Mouse (Mus musculus): ENCODE results near the gene Gm9736. TPM values are rescaled to one million over a fixed set of nuclear protein-coding genes. Genes with fewer than 3 reads are reported as not detected.
"Not testable (repeated sequence)": the region's sequence is repeated elsewhere in the genome, so short reads cannot be mapped to it uniquely, and the experiment has no call there.

Gene Gm9736
- total RNA-seq, 1 experiment from 2014 or later = not detected

DNA sequence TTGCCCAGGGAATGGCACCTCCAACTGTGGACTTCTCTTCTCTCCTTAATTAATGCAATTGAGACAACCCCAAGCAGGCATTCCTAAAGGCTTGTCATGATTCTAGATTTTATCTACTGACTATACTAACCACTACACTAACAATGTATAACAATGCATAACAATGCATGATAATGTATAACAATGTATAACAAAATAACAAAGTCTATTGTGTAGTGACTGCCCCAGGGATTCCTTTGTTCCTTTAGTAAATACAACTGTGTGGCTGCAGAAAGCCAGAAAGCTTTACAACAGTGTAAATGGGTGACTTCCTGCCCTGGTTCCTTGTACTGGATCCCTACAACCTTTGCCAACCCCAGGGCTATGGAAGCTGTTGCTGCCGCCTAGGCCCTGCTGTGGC is 15.2 kb downstream of the Gm9736 start:
- ATAC-seq (ENCODE audit: extremely low read depth, insufficient number of reproducible peaks, low FRiP score, poor library complexity, severe bottlenecking) = no peak

- no peak for ATAC-seq (ENCODE audit: extremely low read depth, insufficient number of reproducible peaks, low FRiP score, poor library complexity, severe bottlenecking)
These were observed 21.9 kb downstream of the Gm9736 start for GRCm38 (mm10) chr10:77729241-77729640.

- no peak for ATAC-seq (ENCODE audit: extremely low read depth, insufficient number of reproducible peaks, low FRiP score, poor library complexity, severe bottlenecking)
These were observed 22.9 kb downstream of the Gm9736 start for GRCm38 (mm10) chr10:77728280-77728679.

DNA sequence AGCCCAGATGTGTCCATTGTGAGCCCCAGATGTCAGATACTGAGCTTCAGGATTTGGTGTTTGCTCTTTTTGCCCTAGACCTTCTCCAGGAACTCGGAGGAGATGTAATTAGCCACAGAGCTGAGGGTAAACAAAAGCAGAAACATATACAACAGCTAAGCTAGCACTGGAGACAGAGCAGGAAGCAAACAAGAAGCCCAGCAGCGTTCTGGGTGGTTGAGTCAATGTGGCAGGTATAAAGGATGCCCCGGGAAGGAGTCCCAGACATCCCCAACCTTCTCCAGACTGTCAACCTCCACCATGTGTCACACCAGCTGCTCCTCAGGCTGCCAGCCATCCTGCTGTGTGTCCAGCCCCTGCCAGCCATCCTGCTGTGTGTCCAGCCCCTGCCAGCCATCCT is 25.0 kb downstream of the Gm9736 start, which contains the start of gene Gm10100:
Gm10100 (plus strand) TSS at position 301 of the 400 bp plus-strand sequence.
- ATAC-seq (ENCODE audit: extremely low read depth, insufficient number of reproducible peaks, low FRiP score, poor library complexity, severe bottlenecking) = no peak

- no peak for ATAC-seq (ENCODE audit: extremely low read depth, insufficient number of reproducible peaks, low FRiP score, poor library complexity, severe bottlenecking)
These were observed 26.3 kb downstream of the Gm9736 start for GRCm38 (mm10) chr10:77724855-77725254.

- ATAC-seq (ENCODE audit: extremely low read depth, insufficient number of reproducible peaks, low FRiP score, poor library complexity, severe bottlenecking) = not testable (repeated sequence)
These were observed 30.9 kb downstream of the Gm9736 start, which contains the start of gene Krtap12-1 for GRCm38 (mm10) chr10:77720299-77720698. Gene Krtap12-1, plus strand, starts transcription at chr10:77720599.

DNA sequence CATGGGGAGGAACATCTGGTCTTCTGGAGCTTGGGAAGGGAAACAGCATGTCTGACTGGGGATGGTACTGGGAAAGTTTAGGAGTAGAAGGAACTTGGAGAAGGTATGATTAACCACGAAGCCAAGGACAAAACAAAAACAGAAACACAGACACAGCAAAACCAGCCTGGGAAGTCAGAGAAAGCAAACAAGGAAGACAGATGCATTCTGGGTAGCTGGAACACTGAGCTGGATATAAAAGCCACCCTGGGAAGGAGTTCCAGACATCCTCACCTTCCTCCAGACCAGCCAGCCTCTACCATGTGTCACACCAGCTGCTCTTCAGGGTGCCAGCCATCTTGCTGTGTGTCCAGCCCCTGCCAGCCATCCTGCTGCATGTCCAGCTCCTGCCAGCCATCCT is 35.6 kb downstream of the Gm9736 start, which contains the start of gene Gm10142:
Gm10142 (plus strand) TSS at position 301 of the 400 bp plus-strand sequence.
- ATAC-seq (ENCODE audit: extremely low read depth, insufficient number of reproducible peaks, low FRiP score, poor library complexity, severe bottlenecking) = no peak

- ATAC-seq (ENCODE audit: extremely low read depth, insufficient number of reproducible peaks, low FRiP score, poor library complexity, severe bottlenecking) = no peak
These were observed 37.4 kb downstream of the Gm9736 start for GRCm38 (mm10) chr10:77713734-77714133.

GRCm38 (mm10) chr10:77711157-77711556 is 40.0 kb downstream of the Gm9736 start, which contains the start of gene Gm10024:
Gene Gm10024, plus strand, starts transcription at chr10:77711457.
- ATAC-seq (ENCODE audit: extremely low read depth, insufficient number of reproducible peaks, low FRiP score, poor library complexity, severe bottlenecking) = not testable (repeated sequence)

DNA sequence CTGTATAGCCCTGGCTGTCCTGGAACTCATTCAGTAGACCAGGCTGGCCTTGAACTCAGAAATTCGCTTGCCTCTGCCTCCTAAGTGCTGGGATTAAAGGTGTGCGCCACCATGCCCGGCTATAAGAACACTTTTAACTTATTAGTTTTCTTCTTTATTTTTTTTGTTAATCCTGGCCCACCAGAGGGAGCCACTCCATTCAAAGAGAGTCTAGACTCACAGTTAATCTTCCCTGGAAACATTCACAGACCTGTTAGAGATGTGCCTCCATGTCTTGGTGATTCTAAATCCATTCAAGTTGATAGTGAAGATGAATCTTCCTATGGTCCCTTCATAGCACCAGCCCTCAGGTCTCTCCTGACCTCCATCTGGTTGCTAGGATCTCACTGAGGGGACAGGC is 41.3 kb downstream of the Gm9736 start:
- no peak for ATAC-seq (ENCODE audit: extremely low read depth, insufficient number of reproducible peaks, low FRiP score, poor library complexity, severe bottlenecking)

GRCm38 (mm10) chr10:77706326-77706725 is 44.8 kb downstream of the Gm9736 start, which contains the start of gene Gm10272:
Gene Gm10272, plus strand, starts transcription at chr10:77706626.
- no peak for ATAC-seq (ENCODE audit: extremely low read depth, insufficient number of reproducible peaks, low FRiP score, poor library complexity, severe bottlenecking)

Other genes with a start within 250 kb of the Gm9736 start
- 23.3 and 29.5 TPM in 2 replicates for gene Fam207a, start 235.6 kb downstream of the Gm9736 start, total RNA-seq (2017)
- gene Itgb2, start 221.1 kb downstream of the Gm9736 start, total RNA-seq (2017) = 452 and 473 TPM in 2 replicates
- gene Pttg1ip, start 169.6 kb downstream of the Gm9736 start, total RNA-seq (2017) = 78.7 and 87.5 TPM in 2 replicates
- 32.6 and 52.2 TPM in 2 replicates for gene Sumo3, start 145.3 kb downstream of the Gm9736 start, total RNA-seq (2017)
- gene Gm49325, start 145.2 kb downstream of the Gm9736 start, total RNA-seq (2017) = not detected in 2 replicates
- gene Ube2g2, start 129.1 kb downstream of the Gm9736 start, total RNA-seq (2017) = 21.9 and 23.3 TPM in 2 replicates
- not detected in 2 replicates for gene Tspear, start 64.8 kb downstream of the Gm9736 start, total RNA-seq (2017)
- not detected in 2 replicates for gene Gm19402, start 60.6 kb downstream of the Gm9736 start, total RNA-seq (2017)
- not detected in 2 replicates for gene Gm9508, start 54.1 kb downstream of the Gm9736 start, total RNA-seq (2017)
- not detected in 2 replicates for gene Gm10272, start 44.7 kb downstream of the Gm9736 start, total RNA-seq (2017)
- gene Gm10024, start 39.9 kb downstream of the Gm9736 start, total RNA-seq (2017) = not detected in 2 replicates
- not detected in 2 replicates for gene Gm10142, start 35.5 kb downstream of the Gm9736 start, total RNA-seq (2017)
- not detected in 2 replicates for gene Krtap12-1, start 30.8 kb downstream of the Gm9736 start, total RNA-seq (2017)
- not detected in 2 replicates for gene Gm10100, start 24.9 kb downstream of the Gm9736 start, total RNA-seq (2017)
- not detected in 2 replicates for gene Gm18596, start 8.7 kb downstream of the Gm9736 start, total RNA-seq (2017)
- not detected in 2 replicates for gene Gm3233, start 8.3 kb upstream of the Gm9736 start, total RNA-seq (2017)
- not detected in 2 replicates for gene Gm3238, start 20.0 kb upstream of the Gm9736 start, total RNA-seq (2017)
- gene Gm7138, start 25.6 kb upstream of the Gm9736 start, total RNA-seq (2017) = not detected in 2 replicates
- gene Gm3250, start 31.2 kb upstream of the Gm9736 start, total RNA-seq (2017) = not detected in 2 replicates
- not detected in 2 replicates for gene Gm7137, start 36.8 kb upstream of the Gm9736 start, total RNA-seq (2017)
- not detected in 2 replicates for gene Gm9639, start 43.7 kb upstream of the Gm9736 start, total RNA-seq (2017)
- not detected in 2 replicates for gene Gm19668, start 47.8 kb upstream of the Gm9736 start, total RNA-seq (2017)
- not detected in 2 replicates for gene Gm9507, start 60.5 kb upstream of the Gm9736 start, total RNA-seq (2017)
- not detected in 2 replicates for gene Gm2696, start 63.3 kb upstream of the Gm9736 start, total RNA-seq (2017)
- gene Krtap10-4, start 75.7 kb upstream of the Gm9736 start, total RNA-seq (2017) = not detected in 2 replicates
- not detected in 2 replicates for gene Krtap10-10, start 84.6 kb upstream of the Gm9736 start, total RNA-seq (2017)
- not detected in 2 replicates for gene Gm36176, start 95.4 kb upstream of the Gm9736 start, total RNA-seq (2017)
- not detected in 2 replicates for gene Gm10318, start 101.5 kb upstream of the Gm9736 start, total RNA-seq (2017)
- not detected in 2 replicates for gene Gm3285, start 110.6 kb upstream of the Gm9736 start, total RNA-seq (2017)
- 0.12 and 0.23 TPM in 2 replicates for gene Lrrc3, start 151.2 kb upstream of the Gm9736 start, total RNA-seq (2017)
- gene Trpm2, start 219.2 kb upstream of the Gm9736 start, total RNA-seq (2017) = 216 and 259 TPM in 2 replicates
- gene 1810043G02Rik, start 227.2 kb upstream of the Gm9736 start, total RNA-seq (2017) = 7.6 and 9.8 TPM in 2 replicates